Mouse (Mus musculus): ENCODE data around the gene Gm20388. TPM values are rescaled to one million over a fixed set of nuclear protein-coding genes. Genes with fewer than 3 reads are reported as not detected.
A peak's percentile ranks its signal among the peaks of the same experiment; 100 is the strongest.

The Gm20388 gene
- polyA plus RNA-seq, 1 experiment: 28.1 TPM

- Histone ChIP-seq H3K4me1 (ENCODE audit: control insufficient read depth, insufficient read depth, low read length) (no peaks in the 10 kb centered on the region), H3K27ac (ENCODE audit: insufficient read depth, low read length) (no peak overlapping the region), H3K9ac (ENCODE audit: low read depth, poor library complexity, severe bottlenecking) (no peak overlapping the region), H3K4me3 (ENCODE audit: low read depth, low read length) (no peak overlapping the region), H3K9me3 (replicated peaks; ENCODE audit: control insufficient read depth, insufficient read depth, low read length, poor library complexity, severe bottlenecking) (no peaks in the 10 kb centered on the region), H3K36me3 (ENCODE audit: control insufficient read depth, insufficient read depth, low read length, poor library complexity, severe bottlenecking) (no peaks in the 10 kb centered on the region), H3K27me3 (ENCODE audit: control insufficient read depth, insufficient read depth, low read length, poor library complexity, severe bottlenecking) (no peaks in the 10 kb centered on the region)
- TF ChIP-seq CTCF (IDR thresholded peaks at IDR 0.05; ENCODE audit: low read depth, low read length): peak; percentile 91
- no peak for TF ChIP-seq POLR2A (IDR thresholded peaks at IDR 0.05; ENCODE audit: insufficient read depth, low read length)
These were observed 3450.6 kb downstream of the Gm20388 start for GRCm38 (mm10) chr8:123361082-123361739.

GRCm38 (mm10) chr8:123373403-123374238, 3463.0 kb downstream of the Gm20388 start, which contains the start of gene Tcf25:
TSS of gene Tcf25 (plus strand) at chr8:123373753.
- 0 out of 2 replicates have a peak, but pooled peaks cover 2% of the 10 kb centered on the region for H3K36me3 ChIP-seq (ENCODE audit: control insufficient read depth, insufficient read depth, low read length, poor library complexity, severe bottlenecking)
- H3K9me3 ChIP-seq (replicated peaks; ENCODE audit: control insufficient read depth, insufficient read depth, low read length, poor library complexity, severe bottlenecking): no peaks in the 10 kb centered on the region
- no peaks in the 10 kb centered on the region for H3K27me3 ChIP-seq (ENCODE audit: control insufficient read depth, insufficient read depth, low read length, poor library complexity, severe bottlenecking)
- peak within 1 kb of the TSS; percentile 63 for H3K4me3 ChIP-seq (ENCODE audit: low read depth, low read length)
- H3K9ac ChIP-seq (ENCODE audit: low read depth, poor library complexity, severe bottlenecking): peak within 1 kb of the TSS; percentile 78
- peaks cover 2% of the 10 kb centered on the region for H3K4me1 ChIP-seq (ENCODE audit: control insufficient read depth, insufficient read depth, low read length)
- TF ChIP-seq CTCF (IDR thresholded peaks at IDR 0.05; ENCODE audit: low read depth, low read length) (no peak), POLR2A (IDR thresholded peaks at IDR 0.05; ENCODE audit: insufficient read depth, low read length) (no peak), EP300 (IDR thresholded peaks at IDR 0.05; ENCODE audit: insufficient read depth, low read depth, low read length) (0 out of 2 replicates have a peak, but pooled peaks have one; percentile 34)
- peak within 1 kb of the TSS; percentile 88 for H3K27ac ChIP-seq (ENCODE audit: insufficient read depth, low read length)

- TF ChIP-seq EP300 (IDR thresholded peaks at IDR 0.05; ENCODE audit: insufficient read depth, low read depth, low read length): 0 out of 2 replicates have a peak, but pooled peaks have one; percentile 19
- no peak for TF ChIP-seq POLR2A (IDR thresholded peaks at IDR 0.05; ENCODE audit: insufficient read depth, low read length)
- Histone ChIP-seq H3K9ac (ENCODE audit: low read depth, poor library complexity, severe bottlenecking) (peak overlapping the region; percentile 78), H3K27ac (ENCODE audit: insufficient read depth, low read length) (no peak overlapping the region)
These were observed 3463.6 kb downstream of the Gm20388 start for GRCm38 (mm10) chr8:123374239-123374578.

GRCm38 (mm10) chr8:123375701-123376100, 3465.1 kb downstream of the Gm20388 start:
- no peak overlapping the region for H3K4me3 ChIP-seq (ENCODE audit: low read depth, low read length)
- H3K9ac ChIP-seq (ENCODE audit: low read depth, poor library complexity, severe bottlenecking): peak overlapping the region; percentile 9; the same call in 1 of the 2 replicates
- H3K27ac ChIP-seq (ENCODE audit: insufficient read depth, low read length): 0 out of 2 replicates have a peak overlapping the region, but pooled peaks have one; percentile 55
- 0 out of 2 replicates have a peak, but pooled peaks cover 2% of the 10 kb centered on the region for H3K36me3 ChIP-seq (ENCODE audit: control insufficient read depth, insufficient read depth, low read length, poor library complexity, severe bottlenecking)
- no peak for TF ChIP-seq CTCF (IDR thresholded peaks at IDR 0.05; ENCODE audit: low read depth, low read length)
- H3K4me1 ChIP-seq (ENCODE audit: control insufficient read depth, insufficient read depth, low read length): peaks cover 2% of the 10 kb centered on the region
- H3K27me3 ChIP-seq (ENCODE audit: control insufficient read depth, insufficient read depth, low read length, poor library complexity, severe bottlenecking): no peaks in the 10 kb centered on the region
- no peaks in the 10 kb centered on the region for H3K9me3 ChIP-seq (replicated peaks; ENCODE audit: control insufficient read depth, insufficient read depth, low read length, poor library complexity, severe bottlenecking)

More at GRCm38 (mm10) chr8:123374239-123374578, 3463.6 kb downstream of the Gm20388 start:
- no peaks in the 10 kb centered on the region for H3K27me3 ChIP-seq (ENCODE audit: control insufficient read depth, insufficient read depth, low read length, poor library complexity, severe bottlenecking)
- H3K4me1 ChIP-seq (ENCODE audit: control insufficient read depth, insufficient read depth, low read length): peaks cover 2% of the 10 kb centered on the region
- H3K36me3 ChIP-seq (ENCODE audit: control insufficient read depth, insufficient read depth, low read length, poor library complexity, severe bottlenecking): 0 out of 2 replicates have a peak, but pooled peaks cover 2% of the 10 kb centered on the region
- no peaks in the 10 kb centered on the region for H3K9me3 ChIP-seq (replicated peaks; ENCODE audit: control insufficient read depth, insufficient read depth, low read length, poor library complexity, severe bottlenecking)
- peak overlapping the region; percentile 63 for H3K4me3 ChIP-seq (ENCODE audit: low read depth, low read length)

- H3K4me3 ChIP-seq (ENCODE audit: low read depth, low read length): no peak overlapping the region
- 0 out of 2 replicates have a peak, but pooled peaks cover 2% of the 10 kb centered on the region for H3K36me3 ChIP-seq (ENCODE audit: control insufficient read depth, insufficient read depth, low read length, poor library complexity, severe bottlenecking)
- peaks cover 2% of the 10 kb centered on the region for H3K4me1 ChIP-seq (ENCODE audit: control insufficient read depth, insufficient read depth, low read length)
- H3K9me3 ChIP-seq (replicated peaks; ENCODE audit: control insufficient read depth, insufficient read depth, low read length, poor library complexity, severe bottlenecking): no peaks in the 10 kb centered on the region
- H3K27ac ChIP-seq (ENCODE audit: insufficient read depth, low read length): peak overlapping the region; percentile 55
- no peaks in the 10 kb centered on the region for H3K27me3 ChIP-seq (ENCODE audit: control insufficient read depth, insufficient read depth, low read length, poor library complexity, severe bottlenecking)
- no peak for TF ChIP-seq EP300 (IDR thresholded peaks at IDR 0.05; ENCODE audit: insufficient read depth, low read depth, low read length)
- TF ChIP-seq CTCF (IDR thresholded peaks at IDR 0.05; ENCODE audit: low read depth, low read length): no peak
- TF ChIP-seq POLR2A (IDR thresholded peaks at IDR 0.05; ENCODE audit: insufficient read depth, low read length): no peak
- peak overlapping the region; percentile 34; the same call in 1 of the 2 replicates for H3K9ac ChIP-seq (ENCODE audit: low read depth, poor library complexity, severe bottlenecking)
These were observed 3465.5 kb downstream of the Gm20388 start for GRCm38 (mm10) chr8:123376106-123376505.

- Histone ChIP-seq H3K27me3 (ENCODE audit: control insufficient read depth, insufficient read depth, low read length, poor library complexity, severe bottlenecking) (no peaks in the 10 kb centered on the region), H3K36me3 (ENCODE audit: control insufficient read depth, insufficient read depth, low read length, poor library complexity, severe bottlenecking) (peaks cover 28% of the 10 kb centered on the region), H3K4me3 (ENCODE audit: low read depth, low read length) (no peak overlapping the region), H3K4me1 (ENCODE audit: control insufficient read depth, insufficient read depth, low read length) (no peaks in the 10 kb centered on the region), H3K9ac (ENCODE audit: low read depth, poor library complexity, severe bottlenecking) (no peak overlapping the region), H3K9me3 (replicated peaks; ENCODE audit: control insufficient read depth, insufficient read depth, low read length, poor library complexity, severe bottlenecking) (no peaks in the 10 kb centered on the region), H3K27ac (ENCODE audit: insufficient read depth, low read length) (no peak overlapping the region)
- TF ChIP-seq CTCF (IDR thresholded peaks at IDR 0.05; ENCODE audit: low read depth, low read length) (no peak), POLR2A (IDR thresholded peaks at IDR 0.05; ENCODE audit: insufficient read depth, low read length) (no peak), EP300 (IDR thresholded peaks at IDR 0.05; ENCODE audit: insufficient read depth, low read depth, low read length) (no peak)
These were observed 3471.1 kb downstream of the Gm20388 start for GRCm38 (mm10) chr8:123381711-123382110.

Measured in ES-Bruce4 (cell line).